Mouse (Mus musculus) megakaryocyte, embryonic 14.5 days (primary cell): ENCODE data around the gene Kirrel2. TPM values are rescaled to one million over a fixed set of nuclear protein-coding genes. Genes with fewer than 3 reads are reported as not detected.

Source experiments
- H3K27me3 ChIP-seq: replicated peaks from 2 replicates; pipeline ENCODE3; 2012; ENCODE audit warnings: inconsistent platforms
- H3K36me3 ChIP-seq: replicated peaks from 2 replicates; pipeline ENCODE3; 2012; ENCODE audit warnings: low read length, inconsistent platforms, mixed read lengths
- H3K4me1 ChIP-seq: 2 replicates; pipeline ENCODE4 v1.6.1; 2012; ENCODE audit warnings: inconsistent platforms
- H3K4me3 ChIP-seq: replicated peaks from 2 replicates; pipeline ENCODE3; 2012; ENCODE audit warnings: moderate library complexity, mild to moderate bottlenecking, inconsistent platforms
- H3K9me3 ChIP-seq: 2 replicates; pipeline ENCODE4 v1.6.1; 2012; ENCODE audit warnings: inconsistent platforms
- FLI1 ChIP-seq: IDR thresholded peaks from 2 replicates; pipeline ENCODE4 v1.6.1; 2012; ENCODE audit warnings: low read length, inconsistent platforms, mixed read lengths
- GATA1 ChIP-seq: IDR thresholded peaks from 3 replicates; pipeline ENCODE4 v1.6.1; 2012; ENCODE audit warnings: mixed read lengths, low read length, inconsistent platforms, borderline replicate concordance
- polyA plus RNA-seq: library from polyadenylated mRNA; stranded (reverse); fragments of >175 nt; gene quantifications from 2 replicates; pipeline ENCODE4 v1.2.3, GENCODE M21; 2012; ENCODE audit warnings: low replicate concordance; ENCODE audit not compliant: insufficient read depth

Kirrel2 gene
- polyA plus RNA-seq, 1 experiment: not detected

DNA sequence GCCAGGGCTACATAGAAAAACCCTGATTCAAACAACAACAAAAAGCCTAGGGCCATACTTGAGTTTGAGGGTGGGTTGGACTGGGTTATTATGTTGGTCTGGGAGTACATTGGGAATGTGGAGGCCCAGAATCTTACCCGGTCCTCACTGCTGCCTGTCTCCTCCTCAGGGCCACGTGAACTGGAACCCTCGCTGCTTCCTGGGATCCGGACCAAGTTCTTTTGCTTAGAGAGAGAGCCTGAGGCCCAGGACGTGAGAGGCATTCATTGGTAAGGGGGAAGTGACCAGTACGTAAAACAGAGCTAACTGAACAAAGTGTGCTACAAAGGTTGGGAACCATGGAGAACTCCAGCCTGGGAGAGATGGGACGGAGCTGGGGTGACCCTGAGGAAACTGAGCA lies 7.2 kb downstream of the Kirrel2 start:
- Histone ChIP-seq H3K4me1 (peaks cover 23% of the 10 kb centered on the region), H3K36me3 (no peaks in the 10 kb centered on the region), H3K9me3 (peaks cover 27% of the 10 kb centered on the region), H3K27me3 (peaks cover 83% of the 10 kb centered on the region), H3K4me3 (no peak overlapping the region)
- TF ChIP-seq GATA1 (no peak), FLI1 (no peak)

DNA sequence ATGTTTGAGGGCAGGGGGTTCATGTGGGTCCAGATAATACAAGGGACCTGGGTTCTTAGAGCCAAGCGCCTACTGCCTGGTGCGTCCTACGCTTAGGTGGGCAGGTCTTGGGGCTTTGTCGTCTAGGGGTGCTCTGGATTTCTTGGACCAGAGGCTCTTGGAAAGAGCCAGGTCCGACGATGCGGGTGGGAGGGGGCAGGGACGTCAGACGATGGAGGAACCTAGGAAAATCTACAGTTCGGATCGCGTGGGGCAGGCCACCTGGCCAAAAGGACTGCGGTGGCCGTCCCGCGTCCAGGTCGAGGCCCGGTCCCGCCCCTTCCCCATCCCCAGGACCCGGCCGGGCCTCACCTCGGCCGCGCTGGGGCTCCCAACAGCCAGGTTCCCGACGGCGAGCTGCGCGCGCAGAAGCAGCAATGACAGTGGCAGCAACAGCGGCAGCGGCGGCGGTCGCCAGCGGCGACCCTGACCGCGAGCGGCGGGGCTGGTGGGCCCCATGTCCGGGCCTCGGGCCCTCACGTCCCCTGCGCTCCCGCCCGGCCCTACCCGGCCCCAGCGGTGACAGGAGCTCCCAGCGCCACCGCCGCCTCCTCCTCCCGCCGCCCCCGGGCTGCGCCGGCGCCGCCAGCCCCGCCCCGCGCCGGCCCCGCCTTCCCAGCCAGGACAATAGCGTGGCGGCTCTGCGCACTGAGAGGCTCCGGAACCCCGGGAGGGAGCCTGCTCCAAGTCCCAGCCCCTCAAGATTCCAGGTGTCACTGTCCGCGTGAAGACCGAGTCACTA lies 12.3 kb downstream of the Kirrel2 start, which contains the start of gene Aplp1:
Gene Aplp1, minus strand, starts transcription at position 565 of the 781 bp plus-strand sequence.
- Histone ChIP-seq H3K4me3 (peak within 1 kb of the TSS; percentile 89), H3K36me3 (no peaks in the 10 kb centered on the region), H3K27me3 (peaks cover 88% of the 10 kb centered on the region), H3K9me3 (peaks cover 27% of the 10 kb centered on the region), H3K4me1 (peaks cover 19% of the 10 kb centered on the region)
- TF ChIP-seq FLI1 (no peak), GATA1 (no peak)

- H3K4me3 ChIP-seq: peak overlapping the region; percentile 89
- H3K4me1 ChIP-seq: peaks cover 19% of the 10 kb centered on the region
- no peaks in the 10 kb centered on the region for H3K36me3 ChIP-seq
- peaks cover 88% of the 10 kb centered on the region for H3K27me3 ChIP-seq
- TF ChIP-seq GATA1 (no peak), FLI1 (no peak)
- H3K9me3 ChIP-seq: peaks cover 27% of the 10 kb centered on the region
Observed at GRCm38 (mm10) chr7:30444154-30444970, 13.1 kb downstream of the Kirrel2 start.

GRCm38 (mm10) chr7:30443696-30444095 lies 13.8 kb downstream of the Kirrel2 start:
- peaks cover 19% of the 10 kb centered on the region for H3K4me1 ChIP-seq
- no peaks in the 10 kb centered on the region for H3K36me3 ChIP-seq
- peaks cover 27% of the 10 kb centered on the region for H3K9me3 ChIP-seq
- H3K27me3 ChIP-seq: peaks cover 89% of the 10 kb centered on the region
- no peak for TF ChIP-seq GATA1
- TF ChIP-seq FLI1: no peak
- no peak overlapping the region for H3K4me3 ChIP-seq

GRCm38 (mm10) chr7:30440697-30441096 lies 16.8 kb downstream of the Kirrel2 start:
- TF ChIP-seq GATA1: no peak
- no peak for TF ChIP-seq FLI1
- H3K9me3 ChIP-seq: no peaks in the 10 kb centered on the region
- H3K27me3 ChIP-seq: peaks cover 85% of the 10 kb centered on the region
- H3K4me3 ChIP-seq: no peak overlapping the region
- no peaks in the 10 kb centered on the region for H3K36me3 ChIP-seq
- H3K4me1 ChIP-seq: peaks cover 23% of the 10 kb centered on the region

DNA sequence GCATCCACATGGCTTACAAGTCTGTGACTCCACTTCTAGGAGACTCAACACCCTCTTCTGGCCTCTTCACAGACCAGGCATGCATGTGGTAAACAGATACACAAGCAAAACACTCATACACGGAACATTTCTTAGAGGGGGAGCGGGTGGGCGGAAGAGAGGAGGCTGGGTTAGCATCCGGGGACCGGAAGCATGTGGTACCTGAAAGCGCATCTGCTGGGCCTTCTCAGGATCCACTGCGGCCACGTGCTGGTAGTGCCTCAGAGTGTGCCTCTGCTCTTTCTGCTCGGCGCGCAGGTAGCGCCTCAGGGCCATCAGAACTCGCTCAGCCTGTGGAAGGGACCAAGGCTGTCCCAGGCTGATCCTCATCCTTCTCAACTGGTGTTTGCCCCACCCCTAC lies 17.8 kb downstream of the Kirrel2 start:
- Histone ChIP-seq H3K4me1 (peaks cover 17% of the 10 kb centered on the region), H3K27me3 (peaks cover 84% of the 10 kb centered on the region), H3K36me3 (no peaks in the 10 kb centered on the region), H3K4me3 (no peak overlapping the region), H3K9me3 (no peaks in the 10 kb centered on the region)
- TF ChIP-seq GATA1 (no peak), FLI1 (no peak)

DNA sequence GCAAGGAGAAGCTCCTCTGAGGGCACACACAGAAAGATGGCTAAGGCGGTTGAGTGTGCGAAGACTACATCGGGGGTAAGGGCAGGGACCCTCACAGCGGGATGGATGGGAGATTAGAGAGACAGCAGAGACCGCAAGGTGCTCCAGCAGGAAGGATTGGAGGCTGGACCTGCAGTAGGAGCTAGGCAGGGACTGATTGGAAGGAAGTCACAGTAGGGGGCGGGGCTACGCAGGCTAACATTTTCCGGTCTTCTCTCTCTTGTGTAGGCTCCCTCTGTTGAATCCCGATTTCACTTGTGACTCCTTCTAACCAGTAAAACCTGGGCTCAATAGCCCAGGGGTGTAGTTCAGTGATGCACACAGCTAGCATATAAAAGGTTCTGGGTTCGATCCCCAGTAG lies 20.6 kb downstream of the Kirrel2 start:
- TF ChIP-seq FLI1 (no peak), GATA1 (no peak)
- H3K9me3 ChIP-seq: no peaks in the 10 kb centered on the region
- peaks cover 63% of the 10 kb centered on the region for H3K27me3 ChIP-seq

GRCm38 (mm10) chr7:30435156-30435555 lies 22.3 kb downstream of the Kirrel2 start:
- H3K9me3 ChIP-seq: no peaks in the 10 kb centered on the region
- H3K4me3 ChIP-seq: no peak overlapping the region
- H3K36me3 ChIP-seq: no peaks in the 10 kb centered on the region
- peaks cover 37% of the 10 kb centered on the region for H3K4me1 ChIP-seq
- H3K27me3 ChIP-seq: peaks cover 50% of the 10 kb centered on the region
- TF ChIP-seq GATA1 (no peak), FLI1 (no peak)

More for the DNA sequence above, 20.6 kb downstream of the Kirrel2 start:
- Histone ChIP-seq H3K36me3 (no peaks in the 10 kb centered on the region), H3K4me3 (peak overlapping the region; percentile 3), H3K4me1 (peaks cover 20% of the 10 kb centered on the region)

- TF ChIP-seq GATA1 (no peak), FLI1 (no peak)
- Histone ChIP-seq H3K4me1 (peaks cover 42% of the 10 kb centered on the region), H3K4me3 (no peak overlapping the region), H3K36me3 (no peaks in the 10 kb centered on the region), H3K9me3 (no peaks in the 10 kb centered on the region), H3K27me3 (peaks cover 45% of the 10 kb centered on the region)
Observed at GRCm38 (mm10) chr7:30434701-30435100, 22.8 kb downstream of the Kirrel2 start.

- Histone ChIP-seq H3K4me3 (no peak overlapping the region), H3K27me3 (peaks cover 43% of the 10 kb centered on the region), H3K36me3 (peaks cover under 1% of the 10 kb centered on the region), H3K4me1 (peaks cover 45% of the 10 kb centered on the region), H3K9me3 (no peaks in the 10 kb centered on the region)
- no peak for TF ChIP-seq FLI1
- TF ChIP-seq GATA1: no peak
Observed at GRCm38 (mm10) chr7:30434238-30434637, 23.3 kb downstream of the Kirrel2 start.
